Mouse (Mus musculus) urinary bladder, postnatal 25 days (tissue): ENCODE measurements around the gene Tec.

Source experiments
- DNase-seq: peaks from one replicate; pipeline ENCODE4 v3.0.0; 2022; ENCODE audit warnings: low spot score

Tec gene

GRCm38 (mm10) chr5:72783123-72783522, 85.2 kb downstream of the Tec start:
- no peak for DNase-seq

GRCm38 (mm10) chr5:72781776-72782175, 86.5 kb downstream of the Tec start:
- no peak for DNase-seq

- DNase-seq = no peak
Measured at GRCm38 (mm10) chr5:72776595-72776994, 91.7 kb downstream of the Tec start.

GRCm38 (mm10) chr5:72776127-72776526, 92.2 kb downstream of the Tec start:
- no peak for DNase-seq

GRCm38 (mm10) chr5:72769841-72770240, 98.4 kb downstream of the Tec start:
- no peak for DNase-seq

- DNase-seq = no peak
Measured at GRCm38 (mm10) chr5:72763546-72763945, 104.7 kb downstream of the Tec start.

GRCm38 (mm10) chr5:72763025-72763424, 105.3 kb downstream of the Tec start:
- no peak for DNase-seq

- DNase-seq = no peak
Measured at GRCm38 (mm10) chr5:72761758-72762157, 106.5 kb downstream of the Tec start.

GRCm38 (mm10) chr5:72761237-72761636, 107.0 kb downstream of the Tec start:
- DNase-seq = no peak

- DNase-seq = no peak
Measured at GRCm38 (mm10) chr5:72758925-72759924, 109.1 kb downstream of the Tec start.

- DNase-seq = no peak
Measured at GRCm38 (mm10) chr5:72757155-72757773, 111.0 kb downstream of the Tec start.

- DNase-seq = no peak
Measured at GRCm38 (mm10) chr5:72755941-72756340, 112.3 kb downstream of the Tec start.

- no peak for DNase-seq
Measured at GRCm38 (mm10) chr5:72755035-72755434, 113.2 kb downstream of the Tec start.

GRCm38 (mm10) chr5:72752585-72752984, 115.7 kb downstream of the Tec start, which contains the start of gene Txk:
Txk (minus strand) TSS chr5:72752777.
- DNase-seq = no peak

GRCm38 (mm10) chr5:72751056-72751758, 117.1 kb downstream of the Tec start:
- DNase-seq = no peak

GRCm38 (mm10) chr5:72750226-72750625, 118.1 kb downstream of the Tec start:
- no peak for DNase-seq

- no peak for DNase-seq
Measured at GRCm38 (mm10) chr5:72748659-72749265, 119.5 kb downstream of the Tec start.

- DNase-seq = no peak
Measured at GRCm38 (mm10) chr5:72747384-72747783, 120.9 kb downstream of the Tec start.

GRCm38 (mm10) chr5:72746461-72746860, 121.8 kb downstream of the Tec start:
- no peak for DNase-seq

GRCm38 (mm10) chr5:72743103-72743502, 125.2 kb downstream of the Tec start:
- DNase-seq = no peak

- DNase-seq = no peak
Measured at GRCm38 (mm10) chr5:72736868-72737267, 131.4 kb downstream of the Tec start.

GRCm38 (mm10) chr5:72736437-72736836, 131.8 kb downstream of the Tec start:
- DNase-seq = no peak
